Mouse (Mus musculus) fat pad, adult 2 months (tissue): ENCODE results near the gene Hba-a1.
"Not testable (repeated sequence)": the region's sequence is repeated elsewhere in the genome, so short reads cannot be mapped to it uniquely, and the experiment has no call there.

Experiments used
- DNase-seq: peaks from one replicate; pipeline ENCODE4 v3.0.0-alpha.2; 2011; ENCODE audit warnings: low read depth, low spot score; ENCODE audit errors: extremely low read depth

Hba-a1 gene

DNA sequence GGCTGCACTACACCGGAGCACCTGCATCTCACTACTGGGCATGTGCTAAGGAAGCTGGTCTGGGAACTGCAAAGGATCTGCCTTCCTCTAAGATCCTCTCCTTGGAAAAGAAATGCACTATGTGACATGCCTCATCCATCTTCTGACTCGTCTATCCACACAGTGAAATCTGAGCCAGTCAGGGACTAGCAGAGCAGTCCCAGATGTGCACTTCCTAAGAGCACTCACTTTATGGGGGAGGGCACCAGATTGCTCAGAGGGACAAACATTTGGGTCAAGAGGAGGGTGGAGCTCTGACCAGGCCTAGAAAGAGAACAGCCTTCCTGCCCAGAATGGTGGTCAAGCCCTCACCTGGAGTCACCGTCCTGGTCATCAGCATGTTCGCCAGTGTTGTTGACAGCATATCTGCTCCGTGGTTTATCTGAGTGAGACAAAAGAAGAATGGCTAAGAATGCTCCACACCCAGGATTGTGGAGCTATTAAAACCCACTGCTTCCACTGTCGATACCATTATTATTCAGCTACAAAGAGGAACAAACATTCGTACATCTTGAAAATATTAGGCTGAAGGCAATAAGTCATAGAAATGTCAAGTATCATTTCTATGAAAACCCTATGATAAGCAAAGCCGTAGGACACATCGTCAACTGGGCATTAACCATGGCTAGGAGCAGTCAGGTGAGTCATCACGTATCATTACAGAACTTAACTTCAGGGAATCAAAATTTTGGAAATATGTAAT is 20.5 kb upstream of the Hba-a1 start:
- no peak for DNase-seq

DNA sequence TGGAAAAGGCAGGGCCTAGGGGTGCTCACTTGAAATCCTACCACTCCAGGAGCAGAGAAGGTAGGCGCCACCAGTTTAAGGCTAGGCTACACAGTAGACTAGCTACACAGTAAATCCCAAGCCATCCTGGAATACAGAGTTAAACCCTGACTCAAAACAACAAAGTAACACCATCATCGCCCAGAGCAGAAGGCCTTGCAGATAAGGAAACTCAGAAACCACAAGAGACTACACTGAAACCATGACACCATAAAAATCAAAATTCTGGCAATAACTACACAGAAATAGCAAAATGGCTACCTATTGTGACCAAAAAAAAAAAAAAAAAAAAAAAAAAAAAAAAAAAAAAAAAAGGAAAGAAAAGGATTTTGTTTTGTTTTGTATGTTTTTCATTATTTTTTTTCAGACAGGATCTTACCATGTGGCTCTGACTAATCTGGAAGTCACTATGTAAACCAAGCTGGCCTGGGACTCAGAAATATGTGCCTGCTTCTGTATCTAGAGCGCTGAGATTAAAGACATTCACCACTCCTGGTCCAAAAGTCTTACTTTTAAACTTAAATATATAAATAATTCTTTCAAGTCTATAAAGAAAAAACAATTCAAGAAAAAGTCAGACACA is 18.1 kb upstream of the Hba-a1 start:
- DNase-seq: no peak

DNA sequence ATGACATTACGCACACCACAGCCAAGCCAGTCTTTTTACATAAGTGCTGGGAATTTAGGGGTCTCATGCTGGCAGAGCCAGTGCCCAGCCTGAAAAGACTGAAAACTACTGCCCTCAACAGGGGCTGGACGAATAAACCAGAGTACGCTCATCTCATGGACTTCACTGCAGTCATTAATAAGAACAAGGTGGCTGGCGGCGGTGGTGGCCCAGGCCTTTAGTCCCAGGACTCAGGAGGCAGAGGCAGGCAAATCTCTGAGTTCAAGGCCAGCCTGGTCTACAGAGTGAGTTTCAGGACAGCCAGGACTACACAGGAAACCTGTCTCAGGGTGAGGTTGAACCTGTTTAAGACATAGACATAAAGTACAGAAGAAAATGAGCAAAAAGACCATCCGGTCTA is 17.1 kb upstream of the Hba-a1 start:
- no peak for DNase-seq

- no peak for DNase-seq
Measured at GRCm38 (mm10) chr11:32266776-32267175, 16.5 kb upstream of the Hba-a1 start.

GRCm38 (mm10) chr11:32267188-32267884 is 16.0 kb upstream of the Hba-a1 start, which contains the start of gene Nprl3:
TSS of gene Nprl3 (minus strand) at chr11:32267707.
- DNase-seq: no peak

GRCm38 (mm10) chr11:32267964-32268363 is 15.3 kb upstream of the Hba-a1 start:
- no peak for DNase-seq

- DNase-seq: no peak
Measured at GRCm38 (mm10) chr11:32268952-32269351, 14.4 kb upstream of the Hba-a1 start.

DNA sequence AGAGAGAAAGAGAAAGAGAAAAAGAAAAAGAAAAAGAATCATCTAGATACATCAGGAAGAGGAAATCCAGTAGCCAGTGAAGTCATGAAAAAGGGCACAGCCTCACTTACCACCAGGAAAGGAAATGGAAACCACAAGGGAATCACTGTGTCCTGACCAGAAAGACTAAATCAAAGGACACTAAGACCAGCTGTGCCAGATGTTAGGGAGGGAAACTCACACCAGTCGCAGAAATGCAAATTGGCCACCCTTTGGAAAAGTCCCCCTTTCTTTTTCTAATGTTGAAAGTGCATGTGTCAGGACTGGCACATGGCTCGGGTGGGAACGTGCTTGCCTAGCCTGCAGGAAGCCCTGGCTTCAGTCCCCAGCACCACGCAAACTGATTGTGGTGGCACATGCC is 12.1 kb upstream of the Hba-a1 start:
- no peak for DNase-seq

GRCm38 (mm10) chr11:32276347-32276746 is 7.0 kb upstream of the Hba-a1 start, which contains the start of gene Hba-x:
TSS of gene Hba-x (plus strand) at chr11:32276400.
- no peak for DNase-seq

GRCm38 (mm10) chr11:32277736-32278457 is 5.4 kb upstream of the Hba-a1 start:
- no peak for DNase-seq

DNA sequence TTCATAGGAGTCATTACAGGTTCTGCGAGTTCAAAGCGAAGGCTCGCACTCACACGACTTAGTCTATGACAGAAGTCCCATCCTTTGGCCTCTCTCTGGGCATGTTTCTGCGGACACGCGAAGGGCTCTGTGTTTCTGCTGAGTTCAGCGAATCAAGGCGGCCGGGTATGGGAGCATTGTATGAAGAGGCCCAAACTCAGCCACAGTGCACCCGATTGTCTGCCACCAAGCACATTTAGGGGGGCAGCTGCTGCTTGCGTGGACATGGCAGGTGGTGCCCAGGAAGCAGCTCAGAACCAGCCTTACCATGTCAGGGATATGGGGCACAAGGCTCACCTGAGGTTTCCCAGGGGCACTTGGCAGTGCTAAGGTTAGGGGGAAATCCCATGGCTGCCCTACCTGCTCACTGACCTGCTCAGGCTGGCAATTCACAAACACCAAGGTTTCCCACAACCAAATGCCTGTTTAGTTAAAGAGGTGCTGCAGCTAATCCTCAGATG is 4.8 kb upstream of the Hba-a1 start:
- DNase-seq: no peak

GRCm38 (mm10) chr11:32280646-32281045 is 2.7 kb upstream of the Hba-a1 start:
- DNase-seq: no peak

GRCm38 (mm10) chr11:32281416-32282144 is 1.7 kb upstream of the Hba-a1 start:
- no peak for DNase-seq

DNA sequence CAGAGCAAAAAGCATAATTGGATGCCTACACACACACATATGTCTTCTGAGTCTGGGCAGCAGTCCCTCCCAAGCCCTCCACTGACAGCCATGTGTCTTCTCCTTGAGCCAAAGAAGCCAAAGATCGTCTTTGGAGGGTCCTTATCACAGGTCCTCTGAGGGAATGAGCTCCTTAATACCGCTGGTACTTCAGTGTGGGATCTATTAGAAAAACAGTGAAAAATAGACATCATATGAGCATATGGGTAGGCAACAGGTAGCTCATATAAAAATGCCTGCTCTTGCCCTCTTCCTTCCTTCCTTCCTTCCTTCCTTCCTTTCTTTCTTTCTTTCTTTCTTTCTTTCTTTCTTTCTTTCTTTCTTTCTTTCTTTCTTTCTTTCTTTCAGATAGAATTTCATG is 1.3 kb downstream of the Hba-a1 start:
- DNase-seq: not testable (repeated sequence)

- no peak for DNase-seq
Measured at GRCm38 (mm10) chr11:32285031-32285775, 1.9 kb downstream of the Hba-a1 start.

DNA sequence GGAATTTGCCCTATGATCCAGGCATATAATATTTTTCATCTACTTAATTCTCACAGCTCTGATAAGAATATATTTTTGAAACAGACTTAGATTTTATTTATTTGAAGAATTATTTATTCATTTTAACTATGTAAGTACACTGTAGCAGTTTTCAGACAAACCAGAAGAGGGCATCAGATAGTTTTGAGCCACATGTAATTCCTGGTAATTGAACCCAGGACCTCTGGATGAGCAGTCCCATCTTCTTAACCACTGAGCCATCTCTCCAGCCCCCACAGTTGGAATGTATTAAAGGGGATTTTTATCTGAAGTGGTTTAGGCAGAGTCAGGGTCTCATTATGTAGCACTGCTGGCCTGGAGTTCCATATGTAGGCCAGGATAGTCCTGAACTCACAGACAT is 2.6 kb downstream of the Hba-a1 start:
- DNase-seq: not testable (repeated sequence)

GRCm38 (mm10) chr11:32286695-32287492 is 3.6 kb downstream of the Hba-a1 start, which contains the start of gene Hbq1b:
TSS of gene Hbq1b (plus strand) at chr11:32286965.
- DNase-seq: not testable (repeated sequence)

DNA sequence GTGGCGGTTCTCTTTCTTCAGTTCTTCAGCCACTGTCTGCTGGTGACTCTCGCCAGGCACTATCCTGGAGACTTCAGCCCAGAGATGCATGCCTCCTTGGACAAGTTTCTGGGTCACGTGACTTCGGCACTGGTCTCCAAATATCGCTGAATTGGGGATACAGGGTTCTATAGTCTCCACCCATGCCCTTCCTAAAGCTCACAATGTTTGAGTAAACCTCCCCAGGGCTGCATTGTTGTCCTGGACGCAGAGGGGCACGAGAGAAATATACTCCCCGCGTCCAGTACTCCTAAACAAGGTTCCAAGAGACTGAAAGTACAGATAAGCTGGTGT is 4.1 kb downstream of the Hba-a1 start:
- DNase-seq: no peak

GRCm38 (mm10) chr11:32292819-32293218 is 9.5 kb downstream of the Hba-a1 start:
- DNase-seq: not testable (repeated sequence)
